Mouse (Mus musculus) lung, embryonic 14.5 days (tissue): ENCODE measurements around the gene Lrfn2. TPM values are rescaled to one million over a fixed set of nuclear protein-coding genes. Genes with fewer than 3 reads are reported as not detected.

Source experiments
- ATAC-seq: fragments of 200-750 bp; cut with Nextera tagmentation; 2 replicates; pipeline ENCODE4 v1.8.0; 2017; ENCODE audit warnings: mild to moderate bottlenecking, moderate TSS enrichment, moderate library complexity; ENCODE audit not compliant: insufficient read depth
- DNase-seq: peaks from one replicate; pipeline ENCODE4 v3.0.0-alpha.2; 2015
- H3K27ac ChIP-seq: fragments of 300-500 bp; sonication (generic); 2 replicates; pipeline ENCODE4 v1.5.1; 2014; ENCODE audit warnings: low read depth, mild to moderate bottlenecking, moderate library complexity
- H3K27me3 ChIP-seq: fragments of 300-500 bp; sonication (generic); 2 replicates; pipeline ENCODE4 v1.6.1; 2014; ENCODE audit warnings: low read length, control low read depth; ENCODE audit not compliant: insufficient read depth
- H3K36me3 ChIP-seq: fragments of 300-500 bp; sonication (generic); 2 replicates; pipeline ENCODE4 v1.6.1; 2014; ENCODE audit warnings: control low read depth; ENCODE audit not compliant: insufficient read depth
- H3K4me1 ChIP-seq: fragments of 300-500 bp; sonication (generic); 2 replicates; pipeline ENCODE4 v1.6.1; 2014; ENCODE audit warnings: antibody characterized with exemption, control low read depth; ENCODE audit not compliant: insufficient read depth
- H3K4me2 ChIP-seq: fragments of 300-500 bp; sonication (generic); 2 replicates; pipeline ENCODE4 v1.6.1; 2014; ENCODE audit warnings: mild to moderate bottlenecking
- H3K4me3 ChIP-seq: fragments of 300-500 bp; sonication (generic); 2 replicates; pipeline ENCODE4 v1.5.1; 2014; ENCODE audit warnings: low read depth, low read length
- H3K9ac ChIP-seq: fragments of 300-500 bp; sonication (generic); 2 replicates; pipeline ENCODE4 v1.6.1; 2014
- H3K9me3 ChIP-seq: fragments of 300-500 bp; sonication (generic); 2 replicates; pipeline ENCODE4 v1.6.1; 2016; ENCODE audit warnings: low read depth, low read length, control low read depth
- CTCF ChIP-seq: IDR thresholded peaks from 2 replicates; pipeline ENCODE4 v1.5.1; 2016; ENCODE audit warnings: antibody characterized with exemption, low read depth
- WGBS: fragments of 180-500 bp; shearing (Covaris S2); extraction: QIAGEN DNeasy Blood & Tissue Kit; methylation state at CpG from one replicate; pipeline ENCODE4 v1.1.7; 2014; 5-methylcytosine and 5-hydroxymethylcytosine counted together
- polyA plus RNA-seq: library from polyadenylated mRNA; unstranded; fragments of >200 nt; fragmentation: Nextera tagmentation; extraction: Ambion mirVana; gene quantifications from 2 replicates; pipeline ENCODE4 v1.2.1, GENCODE M21; 2014

Gene Lrfn2
- polyA plus RNA-seq, 1 experiment from 2014 or later, result 0.39 TPM

- Histone ChIP-seq H3K4me1 (peaks cover 5% of the 10 kb centered on the region; the same call in 1 of the 2 replicates), H3K27me3 (no peaks in the 10 kb centered on the region), H3K4me3 (no peak overlapping the region), H3K4me2 (no peak overlapping the region), H3K9me3 (no peaks in the 10 kb centered on the region), H3K36me3 (no peaks in the 10 kb centered on the region), H3K9ac (no peak overlapping the region), H3K27ac (no peak overlapping the region; the same call in 1 of the 2 replicates)
- no peak for TF ChIP-seq CTCF
- ATAC-seq (no peak), DNase-seq (peak; percentile 62)
- WGBS, result 55% methylated on average over 9 of the region's 9 CpGs
Observed at GRCm38 (mm10) chr17:49083594-49084380, 151.6 kb downstream of the Lrfn2 start.

DNA sequence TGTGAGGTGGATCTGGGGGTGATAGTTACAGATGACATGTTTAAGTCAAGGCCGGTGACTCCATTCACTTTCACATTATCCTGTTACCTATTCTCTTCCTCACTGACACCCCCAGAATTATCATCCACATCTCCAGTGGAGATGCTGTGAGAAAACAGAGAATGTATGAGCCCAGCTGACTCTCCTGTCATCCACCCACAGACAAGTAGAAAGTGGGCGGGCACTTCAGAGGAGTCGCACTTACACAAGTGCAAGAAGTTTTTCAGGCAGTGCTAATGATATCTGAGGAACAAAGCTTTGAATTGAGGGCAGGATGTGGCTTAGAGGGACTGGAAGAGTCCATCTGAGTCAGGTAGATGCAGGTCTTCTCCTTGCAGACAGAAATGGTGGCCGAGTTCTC is 152.9 kb downstream of the Lrfn2 start:
- no peak for TF ChIP-seq CTCF
- 89% methylated on average over 4 of the region's 4 CpGs for WGBS
- no peak overlapping the region for H3K4me2 ChIP-seq

DNA sequence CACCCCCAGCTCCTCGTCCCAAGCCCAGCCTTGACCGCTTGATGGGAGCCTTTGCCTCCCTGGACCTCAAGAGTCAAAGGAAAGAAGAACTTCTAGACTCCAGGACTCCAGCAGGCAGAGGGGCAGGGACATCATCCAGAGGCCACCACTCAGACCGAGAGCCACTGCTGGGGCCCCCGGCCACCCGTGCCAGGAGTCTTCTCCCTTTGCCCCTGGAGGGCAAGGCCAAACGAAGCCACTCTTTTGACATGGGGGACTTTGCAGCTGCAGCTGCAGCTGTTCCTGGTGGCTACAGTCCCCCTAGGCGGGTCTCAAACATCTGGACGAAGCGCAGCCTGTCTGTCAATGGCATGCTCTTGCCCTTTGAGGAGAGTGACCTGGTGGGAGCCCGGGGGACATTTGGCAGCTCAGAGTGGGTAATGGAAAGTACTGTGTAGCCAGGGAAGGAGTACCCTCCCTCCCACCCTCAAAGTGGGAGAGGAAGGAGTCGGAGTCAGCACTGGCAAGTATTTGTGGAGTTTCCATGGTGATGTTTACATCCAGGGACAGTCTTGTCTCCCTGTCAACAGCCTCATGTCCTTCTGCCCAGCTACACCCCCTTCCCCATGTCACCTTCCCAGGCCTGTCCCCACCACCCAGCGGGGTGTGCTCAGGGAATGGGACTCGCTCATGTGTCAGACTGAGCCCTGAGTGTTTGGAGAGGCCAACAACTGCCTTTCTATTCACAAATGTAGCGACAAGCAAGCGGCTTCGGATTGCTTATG is 164.8 kb downstream of the Lrfn2 start:
- WGBS, result 62% methylated on average over 16 of the region's 16 CpGs
- ATAC-seq (peak; percentile 58), DNase-seq (peak; percentile 4)
- H3K4me3 ChIP-seq, result no peak overlapping the region
- H3K9me3 ChIP-seq, result no peaks in the 10 kb centered on the region
- no peak overlapping the region for H3K27ac ChIP-seq
- TF ChIP-seq CTCF, result no peak
- H3K36me3 ChIP-seq, result no peaks in the 10 kb centered on the region
- H3K9ac ChIP-seq, result no peak overlapping the region
- H3K4me1 ChIP-seq, result peaks cover 4% of the 10 kb centered on the region; the same call in 1 of the 2 replicates
- H3K27me3 ChIP-seq, result no peaks in the 10 kb centered on the region
- H3K4me2 ChIP-seq, result no peak overlapping the region

More for the DNA sequence above, 152.9 kb downstream of the Lrfn2 start:
- H3K4me1 ChIP-seq, result peaks cover 5% of the 10 kb centered on the region; the same call in 1 of the 2 replicates
- H3K27me3 ChIP-seq, result no peaks in the 10 kb centered on the region
- no peaks in the 10 kb centered on the region for H3K36me3 ChIP-seq
- no peak overlapping the region for H3K9ac ChIP-seq
- H3K9me3 ChIP-seq, result no peaks in the 10 kb centered on the region
- DNase-seq (no peak), ATAC-seq (no peak)
- no peak overlapping the region for H3K27ac ChIP-seq
- H3K4me3 ChIP-seq, result no peak overlapping the region

GRCm38 (mm10) chr17:49111399-49111798 is 179.2 kb downstream of the Lrfn2 start:
- TF ChIP-seq CTCF, result no peak
- WGBS, result 85% methylated on average over 3 of the region's 3 CpGs
- no peak for DNase-seq

GRCm38 (mm10) chr17:49111911-49112310 is 179.7 kb downstream of the Lrfn2 start:
- H3K4me2 ChIP-seq, result no peak overlapping the region
- ATAC-seq (no peak), DNase-seq (no peak)
- 78% methylated on average over 2 of the region's 2 CpGs for WGBS
- H3K36me3 ChIP-seq, result no peaks in the 10 kb centered on the region
- H3K4me3 ChIP-seq, result no peak overlapping the region
- TF ChIP-seq CTCF, result no peak
- H3K27ac ChIP-seq, result no peak overlapping the region
- H3K27me3 ChIP-seq, result no peaks in the 10 kb centered on the region
- no peak overlapping the region for H3K9ac ChIP-seq
- H3K4me1 ChIP-seq, result no peaks in the 10 kb centered on the region
- no peaks in the 10 kb centered on the region for H3K9me3 ChIP-seq

More at GRCm38 (mm10) chr17:49111399-49111798, 179.2 kb downstream of the Lrfn2 start:
- H3K27ac ChIP-seq, result no peak overlapping the region
- H3K4me1 ChIP-seq, result no peaks in the 10 kb centered on the region
- H3K27me3 ChIP-seq, result no peaks in the 10 kb centered on the region
- H3K4me2 ChIP-seq, result no peak overlapping the region
- no peaks in the 10 kb centered on the region for H3K9me3 ChIP-seq
- no peak overlapping the region for H3K4me3 ChIP-seq
- no peak overlapping the region for H3K9ac ChIP-seq
- no peaks in the 10 kb centered on the region for H3K36me3 ChIP-seq
- ATAC-seq, result no peak

DNA sequence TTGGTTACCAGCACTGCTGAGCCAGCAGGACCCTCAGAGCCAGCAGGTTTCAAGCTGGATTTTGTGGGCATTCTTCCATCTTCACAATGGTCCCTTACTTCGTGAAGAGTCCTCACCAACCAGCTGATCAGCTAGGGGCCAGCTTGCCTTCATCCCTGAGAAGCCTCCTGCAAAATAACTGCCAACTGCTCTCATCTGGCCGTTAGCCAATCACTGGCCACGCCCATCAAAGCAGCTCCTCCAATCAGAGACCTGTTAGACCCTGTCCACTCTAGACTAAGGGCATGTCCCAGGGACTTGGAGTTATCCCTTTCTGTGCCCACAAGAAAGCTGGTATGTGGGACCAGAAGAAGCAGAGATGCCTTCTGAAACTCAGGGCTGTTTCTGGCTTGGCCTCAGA is 181.2 kb downstream of the Lrfn2 start:
- no peak for ATAC-seq
- WGBS, result 35% methylated on average over 3 of the region's 3 CpGs

GRCm38 (mm10) chr17:49124166-49124565 is 192.0 kb downstream of the Lrfn2 start:
- Histone ChIP-seq H3K9me3 (no peaks in the 10 kb centered on the region), H3K4me3 (no peak overlapping the region), H3K36me3 (no peaks in the 10 kb centered on the region), H3K4me2 (no peak overlapping the region), H3K9ac (no peak overlapping the region), H3K27me3 (no peaks in the 10 kb centered on the region), H3K27ac (no peak overlapping the region), H3K4me1 (no peaks in the 10 kb centered on the region)
- WGBS, result 27% methylated on average over 1 of the region's 1 CpGs
- TF ChIP-seq CTCF, result peak; percentile 50
- no peak for ATAC-seq
- DNase-seq, result peak; percentile 48

More for the DNA sequence above, 181.2 kb downstream of the Lrfn2 start:
- no peaks in the 10 kb centered on the region for H3K9me3 ChIP-seq
- TF ChIP-seq CTCF, result no peak
- H3K9ac ChIP-seq, result no peak overlapping the region
- no peak overlapping the region for H3K4me3 ChIP-seq
- DNase-seq, result peak; percentile 43
- no peaks in the 10 kb centered on the region for H3K27me3 ChIP-seq
- H3K27ac ChIP-seq, result no peak overlapping the region
- no peaks in the 10 kb centered on the region for H3K36me3 ChIP-seq
- H3K4me1 ChIP-seq, result no peaks in the 10 kb centered on the region
- H3K4me2 ChIP-seq, result no peak overlapping the region
